Mouse (Mus musculus) C2C12 (cell line): ENCODE measurements around the gene Edn3.

ENCODE experiments used
- CTCF ChIP-seq: IDR thresholded peaks from one replicate; pipeline ENCODE4 v1.5.1; 2011; ENCODE audit not compliant: control insufficient read depth, insufficient read depth, insufficient read length
- USF1 ChIP-seq: IDR thresholded peaks from one replicate; pipeline ENCODE4 v1.6.1; 2011; ENCODE audit warnings: low read depth, mild to moderate bottlenecking, control low read depth, moderate library complexity

GRCm38 (mm10) chr2:174754231-174754630 lies 6.2 kb upstream of the Edn3 start:
- TF ChIP-seq CTCF (no peak), USF1 (no peak)
